Mouse (Mus musculus) limb, embryonic 10.5 days (tissue): Measurements from ENCODE around the gene Zfp536. TPM values are rescaled to one million over a fixed set of nuclear protein-coding genes. Genes with fewer than 3 reads are reported as not detected.
A peak's percentile ranks its signal among the peaks of the same experiment; 100 is the strongest.

Experiments used
- DNase-seq: peaks from one replicate; pipeline ENCODE4 v3.0.0-alpha.2; 2017; ENCODE audit warnings: low spot score
- H3K27ac ChIP-seq: fragments of 300-500 bp; sonication (generic); 2 replicates; pipeline ENCODE4 v1.5.1; 2016; ENCODE audit warnings: mild to moderate bottlenecking
- H3K27me3 ChIP-seq: fragments of 300-500 bp; sonication (generic); 2 replicates; pipeline ENCODE4 v1.6.1; 2016; ENCODE audit warnings: low read depth, mild to moderate bottlenecking; ENCODE audit not compliant: poor library complexity, severe bottlenecking
- H3K36me3 ChIP-seq: fragments of 300-500 bp; sonication (generic); 2 replicates; pipeline ENCODE4 v1.6.1; 2016; ENCODE audit warnings: mild to moderate bottlenecking, moderate library complexity
- H3K4me1 ChIP-seq: fragments of 300-500 bp; sonication (generic); 2 replicates; pipeline ENCODE4 v1.6.1; 2016
- H3K4me3 ChIP-seq: fragments of 300-500 bp; sonication (generic); 2 replicates; pipeline ENCODE4 v1.5.1; 2016; ENCODE audit warnings: mild to moderate bottlenecking, moderate library complexity
- H3K9me3 ChIP-seq: fragments of 300-500 bp; sonication (generic); replicated peaks from 2 replicates; pipeline ENCODE4 v1.6.1; 2016; ENCODE audit warnings: mild to moderate bottlenecking
- WGBS: fragments of 180-500 bp; shearing (Covaris S2); methylation state at CpG from one replicate; pipeline ENCODE4 v1.1.7; 2016; 5-methylcytosine and 5-hydroxymethylcytosine counted together
- polyA plus RNA-seq: library from polyadenylated mRNA; unstranded; fragments of >200 nt; fragmentation: Nextera tagmentation; extraction: Ambion mirVana; gene quantifications from 2 replicates; pipeline ENCODE4 v1.2.1, GENCODE M21; 2016

The Zfp536 gene
- polyA plus RNA-seq, 1 experiment from 2014 or later = 1.8 TPM

DNA sequence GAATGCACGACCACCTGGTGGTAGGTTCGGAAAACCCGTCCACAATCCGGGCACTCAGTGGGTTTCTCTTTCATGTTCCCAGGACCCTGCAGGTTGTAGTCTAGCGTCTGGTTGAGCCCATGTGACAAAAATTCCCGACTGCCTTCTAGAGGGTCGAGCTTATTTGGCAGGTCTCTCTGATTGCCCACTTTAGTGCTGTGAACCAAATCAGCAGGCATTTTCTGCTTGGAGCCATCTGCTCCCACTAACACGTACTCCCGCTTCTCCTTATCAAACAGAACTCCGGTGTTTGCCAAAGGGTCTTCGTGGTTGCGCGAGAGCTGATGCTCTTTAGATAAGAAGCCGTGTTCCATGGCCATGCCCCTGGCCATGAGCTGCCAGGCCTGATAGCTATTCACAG is 205.4 kb downstream of the Zfp536 start:
- 88% methylated on average over 14 of the region's 14 CpGs for WGBS

DNA sequence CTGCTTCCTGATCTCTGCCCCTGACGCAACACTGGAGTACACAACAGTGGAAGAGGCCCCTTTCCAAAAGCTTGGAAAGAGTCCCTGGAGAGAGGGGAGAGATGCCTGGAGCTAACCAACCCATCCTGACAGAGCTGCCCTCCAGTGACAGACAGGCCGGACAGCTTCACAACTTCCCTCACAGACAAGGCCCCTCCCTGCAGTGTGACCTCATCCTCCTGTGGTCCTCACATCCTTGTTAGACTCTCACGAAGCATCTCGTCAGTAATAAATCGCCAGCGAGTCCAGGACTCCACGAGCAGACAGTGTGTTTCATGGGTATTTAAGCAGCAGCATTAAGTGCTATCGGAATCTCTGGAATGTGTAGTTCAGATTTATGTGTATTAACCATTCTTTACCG is 207.4 kb downstream of the Zfp536 start:
- Histone ChIP-seq H3K9me3 (no peaks in the 10 kb centered on the region), H3K27me3 (peaks cover 31% of the 10 kb centered on the region; the same call in 1 of the 2 replicates), H3K36me3 (no peaks in the 10 kb centered on the region), H3K4me1 (peaks cover 61% of the 10 kb centered on the region), H3K4me3 (no peak overlapping the region), H3K27ac (no peak overlapping the region)
- 24% methylated on average over 9 of the region's 9 CpGs for WGBS
- peak; percentile 40 for DNase-seq

More for the DNA sequence above, 205.4 kb downstream of the Zfp536 start:
- Histone ChIP-seq H3K27ac (peak overlapping the region; percentile 33; the same call in 1 of the 2 replicates), H3K4me3 (no peak overlapping the region), H3K36me3 (no peaks in the 10 kb centered on the region), H3K9me3 (no peaks in the 10 kb centered on the region), H3K27me3 (peaks cover 23% of the 10 kb centered on the region; the same call in 1 of the 2 replicates), H3K4me1 (peaks cover 59% of the 10 kb centered on the region)
- no peak for DNase-seq

DNA sequence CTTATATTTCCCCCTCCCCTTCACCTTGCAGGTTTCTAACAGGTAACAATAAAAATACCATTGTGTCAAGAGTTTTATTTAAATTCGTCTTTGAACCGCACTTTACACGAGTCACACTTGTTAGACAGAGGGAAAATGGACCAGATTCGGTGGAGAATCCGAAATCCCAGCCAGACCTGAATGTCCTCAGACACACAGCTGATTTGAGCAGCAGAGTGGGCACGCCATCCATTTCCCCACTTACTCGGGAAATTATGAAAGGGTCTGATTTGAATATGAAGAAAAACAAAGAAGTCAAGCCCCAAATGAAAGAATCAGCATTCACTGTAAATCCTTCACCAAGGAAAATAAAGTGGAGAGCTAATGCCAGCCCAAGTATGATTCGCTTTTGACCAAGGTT is 208.1 kb downstream of the Zfp536 start:
- peaks cover 38% of the 10 kb centered on the region for H3K27me3 ChIP-seq
- DNase-seq = no peak
- H3K4me1 ChIP-seq = peaks cover 56% of the 10 kb centered on the region
- no peak overlapping the region for H3K4me3 ChIP-seq
- WGBS = 81% methylated on average over 8 of the region's 8 CpGs
- no peak overlapping the region for H3K27ac ChIP-seq
- no peaks in the 10 kb centered on the region for H3K9me3 ChIP-seq
- no peaks in the 10 kb centered on the region for H3K36me3 ChIP-seq

DNA sequence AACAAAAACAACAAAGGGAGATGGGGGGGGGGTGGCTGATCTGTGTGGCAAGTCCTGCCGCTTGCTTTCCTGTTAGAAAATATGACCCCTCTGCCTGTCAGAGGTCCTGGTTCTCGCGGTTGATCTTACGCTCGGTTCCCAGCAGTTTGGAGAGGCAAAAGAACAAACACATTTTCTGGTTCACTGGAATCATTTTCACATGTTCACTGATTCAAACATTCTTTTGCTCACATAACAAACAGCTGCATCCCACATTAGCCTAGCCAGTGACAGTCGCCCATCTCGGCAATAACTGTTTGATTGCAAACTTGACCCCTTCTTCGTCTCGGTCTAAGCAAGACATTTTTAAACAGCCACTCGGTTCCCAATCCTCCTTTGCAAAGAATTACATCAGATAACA is 208.8 kb downstream of the Zfp536 start:
- H3K4me1 ChIP-seq = peaks cover 55% of the 10 kb centered on the region
- no peak overlapping the region for H3K27ac ChIP-seq
- 25% methylated on average over 10 of the region's 10 CpGs for WGBS
- peaks cover 44% of the 10 kb centered on the region for H3K27me3 ChIP-seq
- H3K9me3 ChIP-seq = no peaks in the 10 kb centered on the region
- DNase-seq = no peak
- H3K4me3 ChIP-seq = no peak overlapping the region
- no peaks in the 10 kb centered on the region for H3K36me3 ChIP-seq

DNA sequence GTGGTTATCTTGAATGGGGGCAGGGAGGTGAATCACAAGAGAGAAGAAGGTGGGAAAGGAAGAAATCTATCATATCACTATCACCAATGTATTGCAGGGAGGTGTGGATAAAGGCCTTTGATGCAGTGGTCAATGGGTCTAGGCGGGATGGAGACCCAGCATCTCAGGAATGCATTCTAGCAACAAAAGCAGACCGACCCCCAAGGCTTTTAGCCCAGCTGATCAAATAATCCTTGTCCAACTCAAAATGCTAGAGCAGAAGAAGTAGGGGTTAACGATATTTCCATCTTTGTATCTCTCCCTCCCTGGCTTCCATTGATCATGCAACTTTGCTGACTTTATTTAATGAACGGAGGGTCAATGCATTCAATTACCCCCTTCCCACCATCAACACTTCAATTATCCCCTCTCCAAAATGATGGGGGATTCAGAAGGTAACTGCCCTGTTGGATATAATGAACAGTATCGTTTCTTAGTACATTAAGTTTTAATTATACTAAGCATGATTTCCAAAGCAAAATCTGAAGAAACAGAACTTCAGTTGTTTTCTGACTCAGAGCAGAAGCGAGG is 209.5 kb downstream of the Zfp536 start:
- 38% methylated on average over 6 of the region's 6 CpGs for WGBS
- Histone ChIP-seq H3K9me3 (no peaks in the 10 kb centered on the region), H3K36me3 (no peaks in the 10 kb centered on the region), H3K27me3 (peaks cover 36% of the 10 kb centered on the region), H3K4me3 (no peak overlapping the region), H3K4me1 (peaks cover 48% of the 10 kb centered on the region), H3K27ac (no peak overlapping the region)
- DNase-seq = no peak

DNA sequence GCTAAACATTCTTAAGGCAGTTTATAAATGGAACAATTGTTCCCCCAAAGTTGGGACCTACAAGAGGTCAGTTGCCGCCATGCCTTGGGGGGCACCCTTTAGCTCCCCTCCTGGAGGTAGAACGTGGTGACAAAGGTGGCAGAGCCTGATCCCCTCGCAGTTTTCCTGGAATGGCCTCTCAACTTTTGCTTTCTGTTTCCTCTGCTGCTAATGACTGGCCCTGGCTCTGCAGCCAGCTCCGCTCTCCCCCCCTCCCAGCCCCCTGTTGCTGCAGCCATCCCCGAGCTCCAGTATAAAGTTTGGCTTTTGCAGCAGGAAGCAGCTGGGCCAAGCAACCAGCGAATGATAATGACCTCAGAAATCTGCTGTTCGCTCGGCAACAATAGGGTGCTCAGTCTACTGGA is 210.3 kb downstream of the Zfp536 start:
- H3K27ac ChIP-seq = peak overlapping the region; percentile 70; the same call in 1 of the 2 replicates
- peaks cover 43% of the 10 kb centered on the region for H3K4me1 ChIP-seq
- peak overlapping the region; percentile 36; the same call in 1 of the 2 replicates for H3K4me3 ChIP-seq
- H3K27me3 ChIP-seq = peaks cover 33% of the 10 kb centered on the region
- no peaks in the 10 kb centered on the region for H3K9me3 ChIP-seq
- WGBS = 13% methylated on average over 8 of the region's 8 CpGs
- no peaks in the 10 kb centered on the region for H3K36me3 ChIP-seq
- peak; percentile 55 for DNase-seq

DNA sequence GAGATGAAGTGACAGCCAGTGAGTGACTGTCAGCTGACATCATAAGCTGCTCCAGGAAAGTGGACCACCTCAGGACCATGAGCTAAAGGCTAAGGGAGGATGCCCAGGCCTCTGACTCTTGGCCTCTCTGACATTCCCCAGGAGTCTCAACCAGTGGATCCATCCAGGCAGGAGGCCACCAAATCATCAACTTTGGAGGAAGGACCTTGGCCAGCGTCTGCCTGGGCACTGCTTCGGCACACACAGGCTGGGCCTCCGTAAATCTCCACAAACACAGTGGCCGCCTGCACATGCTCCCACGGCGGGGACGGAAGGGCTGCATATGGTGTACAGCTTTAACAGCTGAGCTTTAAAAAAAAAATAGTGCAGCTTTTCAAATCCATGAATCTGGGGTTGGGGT is 210.9 kb downstream of the Zfp536 start:
- DNase-seq = no peak
- Histone ChIP-seq H3K4me3 (no peak overlapping the region), H3K4me1 (peaks cover 42% of the 10 kb centered on the region), H3K27me3 (peaks cover 26% of the 10 kb centered on the region), H3K27ac (peak overlapping the region; percentile 9; the same call in 1 of the 2 replicates), H3K9me3 (no peaks in the 10 kb centered on the region), H3K36me3 (no peaks in the 10 kb centered on the region)
- WGBS = 58% methylated on average over 7 of the region's 7 CpGs

DNA sequence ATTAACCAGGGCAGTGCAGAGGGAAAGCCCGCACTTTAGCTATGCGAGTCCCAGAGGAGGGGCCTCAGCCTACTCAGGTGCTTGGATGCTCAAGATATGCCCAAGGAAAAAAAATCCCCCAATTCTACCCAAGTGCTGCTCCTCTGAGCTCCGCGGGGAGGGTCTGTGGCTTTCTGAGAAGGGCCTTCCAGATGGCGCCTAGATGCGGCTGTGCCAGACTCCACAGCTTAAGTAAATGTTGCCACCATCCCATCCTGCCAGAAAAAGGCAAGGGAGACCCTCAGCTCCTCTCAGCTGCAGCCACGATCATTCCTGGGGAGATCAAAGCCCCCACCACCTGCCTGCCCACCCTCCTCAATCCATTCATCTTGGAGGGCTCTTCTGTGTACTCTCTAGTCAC is 212.9 kb downstream of the Zfp536 start:
- Histone ChIP-seq H3K9me3 (no peaks in the 10 kb centered on the region), H3K4me3 (no peak overlapping the region), H3K27me3 (peaks cover 21% of the 10 kb centered on the region), H3K4me1 (peaks cover 26% of the 10 kb centered on the region), H3K36me3 (no peaks in the 10 kb centered on the region), H3K27ac (no peak overlapping the region)
- WGBS = 79% methylated on average over 7 of the region's 7 CpGs
- DNase-seq = no peak

DNA sequence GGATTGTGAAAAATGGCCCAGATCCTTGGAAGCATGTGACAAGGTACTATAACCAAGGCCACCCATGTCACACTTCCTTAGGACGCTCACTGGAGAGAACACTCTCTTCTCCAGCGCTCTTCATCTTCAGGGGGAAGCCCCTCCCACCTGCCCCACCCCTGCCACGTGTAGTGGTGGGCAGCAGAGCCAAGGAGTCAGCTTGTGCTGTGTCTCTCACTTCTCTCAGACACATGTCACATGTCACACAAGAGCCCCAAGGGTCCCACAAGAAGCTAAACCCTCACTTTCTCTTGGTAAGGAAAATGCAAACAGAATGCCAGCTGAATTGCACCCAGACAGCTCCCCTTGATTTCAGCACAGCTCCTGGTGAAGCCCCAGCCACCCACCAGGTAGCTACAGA is 213.6 kb downstream of the Zfp536 start:
- no peak for DNase-seq
- Histone ChIP-seq H3K4me1 (peaks cover 26% of the 10 kb centered on the region), H3K27me3 (peaks cover 21% of the 10 kb centered on the region), H3K27ac (no peak overlapping the region), H3K36me3 (no peaks in the 10 kb centered on the region), H3K9me3 (no peaks in the 10 kb centered on the region), H3K4me3 (no peak overlapping the region)
- 48% methylated on average over 3 of the region's 3 CpGs for WGBS

DNA sequence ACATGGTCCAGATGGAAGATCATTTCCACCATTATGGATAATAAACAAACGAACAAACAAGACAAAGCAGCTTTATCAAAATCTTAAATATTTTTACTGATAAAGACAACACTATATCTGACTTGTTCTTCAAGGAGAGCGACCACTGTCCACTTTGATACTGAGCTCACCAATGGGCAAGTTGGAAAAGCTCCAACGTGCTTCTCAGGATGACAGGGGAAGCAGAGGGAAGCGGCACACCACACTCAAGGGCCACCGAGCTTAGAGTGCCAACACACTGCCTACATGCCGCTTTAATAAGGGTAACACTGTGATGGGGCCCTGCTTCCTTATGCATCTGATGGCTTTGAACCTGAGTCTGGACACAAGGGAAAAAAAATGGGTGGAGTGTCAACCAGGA is 214.1 kb downstream of the Zfp536 start:
- Histone ChIP-seq H3K9me3 (no peaks in the 10 kb centered on the region), H3K4me3 (no peak overlapping the region), H3K36me3 (no peaks in the 10 kb centered on the region), H3K27ac (no peak overlapping the region), H3K4me1 (peaks cover 21% of the 10 kb centered on the region), H3K27me3 (peaks cover 23% of the 10 kb centered on the region)
- no peak for DNase-seq
- 89% methylated on average over 6 of the region's 6 CpGs for WGBS

DNA sequence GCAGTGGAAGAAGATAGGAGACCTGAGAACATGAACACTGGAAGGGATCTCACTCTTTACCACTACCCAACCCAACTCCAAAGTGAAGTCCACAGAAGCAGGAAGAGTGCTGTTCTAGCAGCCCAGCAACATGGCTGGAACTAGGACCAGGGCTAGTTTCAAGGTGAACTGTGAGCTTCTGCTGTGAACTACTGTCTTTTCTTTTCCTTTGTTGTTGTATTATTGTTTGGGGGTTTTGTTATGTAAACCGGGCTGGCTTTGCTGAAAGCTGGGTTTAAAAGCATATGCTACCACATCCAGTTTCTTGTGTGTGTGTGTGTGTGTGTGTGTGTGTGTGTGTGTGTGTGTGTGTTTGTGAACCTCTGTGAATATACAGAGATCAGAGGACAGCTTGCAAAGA is 216.6 kb downstream of the Zfp536 start:
- no peak overlapping the region for H3K4me3 ChIP-seq
- no peaks in the 10 kb centered on the region for H3K36me3 ChIP-seq
- H3K27me3 ChIP-seq = peaks cover 28% of the 10 kb centered on the region
- no peaks in the 10 kb centered on the region for H3K9me3 ChIP-seq
- DNase-seq = no peak
- no peak overlapping the region for H3K27ac ChIP-seq
- 94% methylated on average over 1 of the region's 1 CpGs for WGBS
- peaks cover 6% of the 10 kb centered on the region for H3K4me1 ChIP-seq

DNA sequence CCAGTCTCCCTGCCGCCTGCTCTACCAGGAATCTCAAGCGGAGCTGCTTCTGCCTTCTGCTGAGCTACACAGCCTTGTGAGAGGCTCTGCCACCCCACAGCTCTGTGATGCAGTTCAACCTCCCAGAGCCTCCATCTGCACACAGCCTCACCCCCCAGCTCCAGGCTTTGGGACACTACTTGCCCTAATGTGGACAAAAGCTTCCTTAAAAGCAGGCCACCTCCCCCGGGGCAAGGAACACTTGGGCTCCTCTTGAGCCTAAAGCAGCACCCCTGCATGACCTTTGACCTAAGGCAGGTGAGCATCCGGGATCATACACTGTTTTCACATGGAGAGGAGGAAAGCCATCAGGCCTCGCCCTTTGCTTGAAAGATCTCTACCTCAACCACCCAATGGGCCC is 219.0 kb downstream of the Zfp536 start:
- 67% methylated on average over 5 of the region's 5 CpGs for WGBS
- peaks cover 9% of the 10 kb centered on the region; the same call in 1 of the 2 replicates for H3K27me3 ChIP-seq
- no peak overlapping the region for H3K4me3 ChIP-seq
- H3K27ac ChIP-seq = no peak overlapping the region
- DNase-seq = no peak
- H3K9me3 ChIP-seq = no peaks in the 10 kb centered on the region
- peaks cover 14% of the 10 kb centered on the region for H3K4me1 ChIP-seq
- no peaks in the 10 kb centered on the region for H3K36me3 ChIP-seq

DNA sequence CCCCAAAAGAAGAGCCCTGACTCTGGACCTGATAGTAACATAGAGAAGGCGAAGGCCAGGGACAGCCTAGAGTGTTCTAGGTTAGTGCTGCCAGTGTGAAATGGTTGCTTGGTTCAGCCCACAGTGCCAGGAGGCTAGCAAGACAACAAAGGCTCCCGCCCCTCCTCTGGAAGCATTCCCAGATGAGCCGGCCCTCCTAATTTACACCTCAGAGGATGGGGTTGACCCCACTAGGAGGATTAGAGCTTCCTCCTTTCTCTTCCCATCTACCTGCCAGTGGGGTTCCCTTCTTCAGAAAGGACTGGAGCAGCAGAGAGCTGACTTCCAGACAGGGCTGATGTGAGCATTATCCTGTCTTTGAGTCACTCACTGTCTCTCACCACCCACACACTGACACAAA is 219.8 kb downstream of the Zfp536 start:
- no peak overlapping the region for H3K27ac ChIP-seq
- no peak for DNase-seq
- WGBS = 48% methylated on average over 3 of the region's 3 CpGs
- H3K4me1 ChIP-seq = peaks cover 15% of the 10 kb centered on the region
- H3K4me3 ChIP-seq = no peak overlapping the region
- H3K27me3 ChIP-seq = peaks cover 9% of the 10 kb centered on the region; the same call in 1 of the 2 replicates
- H3K36me3 ChIP-seq = no peaks in the 10 kb centered on the region
- no peaks in the 10 kb centered on the region for H3K9me3 ChIP-seq

DNA sequence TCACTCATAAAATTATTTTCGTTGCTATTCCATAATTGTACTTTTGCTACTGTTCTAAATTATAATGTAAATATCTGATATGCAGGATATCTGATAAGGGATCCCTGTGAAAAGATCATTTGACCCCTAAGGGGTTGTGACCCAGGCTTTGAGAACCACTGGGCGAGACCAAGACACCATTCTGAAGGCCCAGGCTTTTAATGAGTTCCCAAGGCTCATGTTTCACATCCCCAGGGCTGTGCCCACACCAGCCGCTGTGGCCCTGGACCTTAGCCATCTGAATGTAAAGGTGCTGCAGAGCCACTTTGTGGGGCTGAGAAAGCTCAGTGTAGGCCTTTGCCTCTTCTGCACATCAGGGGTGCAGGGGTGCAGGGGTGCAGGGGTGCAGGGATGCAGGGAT is 221.1 kb downstream of the Zfp536 start:
- Histone ChIP-seq H3K4me1 (peaks cover 15% of the 10 kb centered on the region), H3K4me3 (no peak overlapping the region), H3K27me3 (peaks cover 9% of the 10 kb centered on the region; the same call in 1 of the 2 replicates), H3K27ac (no peak overlapping the region), H3K9me3 (no peaks in the 10 kb centered on the region), H3K36me3 (no peaks in the 10 kb centered on the region)
- WGBS = 48% methylated on average over 3 of the region's 3 CpGs
- DNase-seq = no peak
